Mouse (Mus musculus): ENCODE data around the gene Spg11.
"Not testable (repeated sequence)": the region's sequence is repeated elsewhere in the genome, so short reads cannot be mapped to it uniquely, and the experiment has no call there.

Spg11 gene

DNA sequence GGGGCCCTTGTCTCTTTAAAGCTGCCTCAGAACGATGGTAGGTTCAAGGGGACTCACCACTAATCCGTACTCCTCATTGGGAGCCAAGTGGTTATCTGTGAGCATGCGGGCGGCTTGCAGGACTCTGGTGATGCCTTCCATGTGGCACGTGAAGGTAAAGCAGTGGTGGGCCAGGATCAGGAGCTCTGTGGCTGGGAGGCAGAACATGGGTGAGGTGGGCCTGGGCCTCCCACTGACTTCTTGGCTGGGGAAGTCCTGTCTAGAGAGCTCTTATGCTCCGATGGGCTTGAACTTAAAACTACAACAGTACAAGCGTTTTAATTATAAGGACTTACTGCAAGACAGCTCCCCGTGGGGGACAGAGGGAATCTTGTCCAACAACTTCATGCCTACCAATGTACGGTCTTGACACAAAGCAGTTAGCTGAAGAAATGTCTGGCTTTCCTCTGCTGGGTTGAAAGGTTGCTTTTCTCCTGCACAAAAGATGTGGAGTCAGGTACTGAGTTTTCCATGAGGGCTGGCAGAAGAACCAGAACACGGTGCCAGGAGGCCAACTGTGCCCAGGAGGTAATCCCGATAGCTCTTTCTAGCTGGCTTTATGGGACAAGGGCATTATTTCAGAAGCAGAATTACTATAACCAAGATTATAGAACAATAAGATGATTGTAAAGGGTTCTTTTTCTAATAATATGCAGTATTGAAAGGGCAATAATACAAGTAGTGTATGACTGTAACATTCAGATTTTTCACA lies 58.6 kb downstream of the Spg11 start:
- DNase-seq = no peak

DNA sequence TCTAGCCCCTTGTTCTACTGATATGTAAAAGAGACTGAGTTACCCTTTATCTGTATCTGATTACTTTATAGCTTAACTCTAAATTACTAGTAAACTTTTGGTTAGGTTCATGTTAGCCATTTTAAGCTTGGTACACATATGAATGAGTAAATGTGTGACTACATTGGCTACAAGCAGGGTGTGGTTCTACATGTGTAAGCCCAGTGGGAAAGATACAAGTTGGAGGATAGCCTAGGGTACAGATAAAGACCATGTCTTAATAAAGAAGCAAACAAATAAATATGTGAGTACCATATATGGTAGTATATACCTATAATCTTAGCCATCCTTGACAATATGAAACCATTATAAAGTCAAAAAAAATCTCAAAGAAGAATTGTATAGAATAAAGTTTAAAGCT lies 74.3 kb downstream of the Spg11 start:
- no peak for DNase-seq

DNA sequence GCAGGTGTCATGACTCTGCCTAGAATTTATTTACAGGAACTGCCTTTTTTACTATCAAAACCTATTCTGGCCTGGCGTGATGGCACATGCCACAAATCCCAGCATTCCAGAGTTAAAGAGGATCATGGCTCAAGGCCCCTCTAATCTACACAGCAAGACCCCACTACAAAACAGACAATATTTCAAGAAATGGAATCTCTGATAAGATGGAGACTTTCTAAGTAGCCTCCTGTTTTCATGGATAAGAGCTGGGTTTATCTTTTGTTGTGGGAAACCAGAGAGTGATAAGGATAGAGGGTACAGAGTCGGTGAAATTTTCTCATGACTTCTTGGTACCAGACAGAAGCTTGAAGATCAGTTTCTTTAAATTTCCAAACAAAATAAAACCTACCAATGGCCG lies 82.1 kb downstream of the Spg11 start:
- DNase-seq = no peak

DNA sequence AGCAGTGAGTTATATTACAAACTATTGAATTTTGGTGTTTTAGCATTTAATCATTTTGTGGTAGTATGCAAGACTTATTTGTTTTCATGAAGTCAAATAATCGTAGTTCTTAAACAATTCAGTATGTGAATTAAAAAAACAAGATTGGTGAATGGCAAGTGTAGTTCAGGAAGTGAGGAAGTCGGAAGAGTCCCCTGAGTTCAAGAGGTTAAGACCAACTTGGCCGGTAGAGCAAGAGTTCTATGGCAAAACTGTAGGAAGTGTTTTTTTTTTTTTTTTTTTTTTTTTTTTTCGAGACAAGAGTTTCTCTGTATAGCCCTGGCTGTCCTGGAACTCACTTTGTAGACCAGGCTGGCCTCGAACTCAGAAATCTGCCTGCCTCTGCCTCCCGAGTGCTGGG lies 86.2 kb downstream of the Spg11 start:
- DNase-seq = no peak

DNA sequence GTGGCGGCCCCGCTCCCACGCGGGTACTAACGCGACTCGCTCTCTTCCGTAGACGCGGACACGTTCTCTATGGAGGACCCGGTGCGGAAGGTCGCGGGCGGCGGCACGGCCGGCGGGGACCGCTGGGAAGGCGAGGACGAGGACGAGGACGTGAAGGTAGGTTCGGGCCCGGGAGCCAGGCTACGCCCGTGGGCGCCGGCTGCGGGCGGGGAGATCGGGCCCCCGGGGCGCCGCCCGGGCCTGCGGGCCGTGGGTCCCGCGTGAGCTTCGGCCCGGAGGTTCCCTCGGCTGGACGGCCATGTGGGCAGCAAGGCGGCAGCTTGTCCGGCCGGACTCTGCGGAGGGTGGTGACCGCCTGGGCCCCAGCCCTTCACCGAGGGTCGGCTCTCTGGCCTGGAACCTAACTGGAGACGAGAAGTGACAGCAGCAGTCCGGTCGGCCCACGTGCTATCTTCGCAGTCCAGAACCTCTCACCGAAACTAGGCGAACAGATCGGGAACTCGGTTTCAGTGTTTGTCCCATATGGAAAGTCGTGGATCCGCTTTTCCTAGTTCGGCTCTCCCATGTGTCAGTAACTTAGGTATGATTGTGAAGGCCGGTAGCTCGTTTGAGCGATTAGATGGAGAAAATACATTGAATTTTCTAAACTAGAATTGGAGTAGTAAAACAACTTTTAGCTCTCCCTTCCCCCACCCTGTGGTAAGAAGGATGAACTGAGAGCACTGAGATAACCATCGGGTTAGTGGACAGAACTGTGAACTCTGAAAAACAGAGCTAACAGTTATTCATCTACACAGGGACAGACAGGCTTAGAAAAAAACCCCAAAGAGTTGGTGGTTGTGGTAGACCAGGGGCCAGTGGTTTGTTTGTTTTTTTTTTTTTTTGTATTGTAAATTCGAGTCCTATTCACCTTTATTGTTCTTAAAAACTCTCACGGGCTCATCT lies 89.2 kb downstream of the Spg11 start:
- DNase-seq = peak; percentile 26

DNA sequence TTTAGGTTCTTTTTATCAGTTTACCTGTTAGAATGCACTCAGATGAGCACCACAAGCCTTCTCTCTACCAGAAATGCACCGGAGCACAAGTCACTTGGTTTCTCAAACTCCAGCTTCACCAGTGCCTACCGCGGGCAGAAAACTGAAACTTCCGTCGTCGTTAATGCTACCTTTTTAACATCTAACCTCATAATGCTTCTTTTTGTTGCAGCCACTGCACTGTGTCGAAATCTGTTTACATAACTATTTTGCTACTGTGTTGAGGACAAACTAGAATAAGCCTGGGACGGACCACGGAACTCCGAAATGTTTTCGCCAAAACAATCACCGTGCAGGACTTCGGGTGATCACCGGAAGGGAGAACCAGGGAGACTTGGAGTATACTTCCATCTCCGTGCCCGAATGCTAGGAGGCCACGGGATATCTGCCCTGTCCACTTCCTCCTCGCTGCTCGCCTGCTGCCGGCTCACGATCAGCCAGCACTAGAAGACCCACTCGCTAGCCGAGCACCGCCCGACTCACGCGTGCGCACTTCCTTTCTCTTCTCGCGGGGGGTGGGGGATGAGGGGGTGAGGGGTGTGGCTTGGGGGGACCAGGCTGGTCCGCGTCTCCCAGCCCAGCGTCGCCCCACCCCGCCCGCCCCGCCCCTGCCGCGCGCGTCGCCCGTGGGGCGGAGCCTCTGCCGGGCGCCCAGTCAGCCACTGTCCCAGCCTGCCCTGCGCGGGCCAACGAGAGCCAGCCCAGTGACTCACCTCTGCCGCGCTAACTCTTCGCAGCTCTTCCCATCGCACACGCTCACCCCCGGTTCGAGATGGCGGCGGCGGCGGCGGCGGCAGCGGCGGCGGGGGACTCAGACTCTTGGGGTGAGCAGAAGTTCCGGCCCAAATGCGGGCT lies 90.1 kb downstream of the Spg11 start, which contains the start of gene Eif3j1:
TSS of gene Eif3j1 (plus strand) at position 685 of the 894 bp plus-strand sequence.
- peak; percentile 92 for DNase-seq

DNA sequence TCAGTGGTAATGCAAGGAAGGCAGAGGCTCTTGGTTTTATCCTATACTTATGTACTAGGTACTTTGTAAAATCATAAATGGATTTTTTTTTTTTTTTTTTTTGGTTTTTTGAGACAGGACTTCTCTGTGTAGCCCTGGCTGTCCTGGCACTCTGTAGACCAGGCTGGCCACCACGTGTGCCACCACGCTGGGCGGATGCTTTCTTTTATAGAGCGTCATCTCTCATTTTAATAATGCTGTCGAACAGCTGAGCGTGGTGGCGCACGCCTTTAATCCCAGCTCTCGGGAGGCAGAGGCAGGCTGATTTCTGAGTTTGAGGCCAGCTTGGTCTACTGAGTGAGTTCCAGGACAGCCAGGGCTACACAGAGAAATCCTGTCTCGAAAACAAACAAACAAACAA lies 91.1 kb downstream of the Spg11 start:
- DNase-seq = not testable (repeated sequence)

DNA sequence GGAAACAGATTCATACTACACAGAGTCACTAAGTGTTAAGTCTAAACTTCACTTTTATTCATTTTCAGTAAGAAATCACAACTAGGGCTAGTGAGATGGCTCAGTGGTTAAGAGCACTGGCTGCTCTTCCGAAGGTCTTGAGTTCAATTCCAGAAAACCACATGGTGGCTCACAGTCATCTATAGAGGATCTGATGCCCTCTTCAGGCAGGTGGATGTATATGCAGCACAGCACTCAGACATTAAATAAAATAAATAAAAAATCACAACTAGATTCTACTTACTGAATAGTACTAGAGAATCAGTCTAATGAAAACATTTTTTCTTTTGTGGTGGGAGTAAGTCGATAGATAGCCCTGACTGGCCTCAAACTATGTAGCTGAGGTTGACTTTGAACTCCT lies 95.9 kb downstream of the Spg11 start:
- DNase-seq = no peak

DNA sequence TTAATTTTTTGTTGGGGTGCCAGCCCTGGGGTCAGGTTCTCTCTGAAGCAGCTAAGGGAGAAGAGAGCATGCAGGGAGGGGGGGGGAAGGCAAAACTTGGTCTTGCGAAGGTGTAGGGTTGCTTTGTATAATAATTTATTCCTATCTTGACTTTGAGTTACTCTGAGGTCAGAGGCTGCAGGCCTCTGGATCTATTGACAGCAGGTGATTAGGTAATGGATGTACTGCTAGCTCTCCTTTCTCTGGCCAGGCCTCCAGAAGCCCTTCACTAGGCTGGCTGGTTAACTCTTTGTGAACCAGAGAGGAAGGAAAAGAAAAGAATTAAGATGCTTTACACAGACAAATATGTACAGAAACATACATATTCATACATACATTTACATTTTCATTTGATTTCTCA lies 99.5 kb downstream of the Spg11 start:
- no peak for DNase-seq

DNA sequence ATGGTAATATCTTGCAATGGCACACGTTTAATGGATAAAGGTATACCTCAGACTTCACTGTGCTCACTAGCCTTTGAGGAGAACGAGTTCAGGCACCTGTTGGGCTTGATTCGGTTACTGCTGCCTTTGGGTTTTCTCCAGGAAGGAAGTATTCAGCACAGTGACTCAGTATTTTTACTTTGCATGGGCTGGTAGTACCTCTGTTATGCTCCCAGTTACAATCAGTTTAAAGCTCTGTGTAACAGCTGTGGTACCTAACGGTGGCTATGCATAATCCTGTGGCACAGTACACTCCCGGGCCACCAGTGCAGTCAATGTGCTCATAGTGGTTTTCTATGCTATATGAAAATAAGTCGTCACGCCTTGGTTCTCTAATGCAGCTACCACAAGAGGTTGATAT lies 106.7 kb downstream of the Spg11 start:
- DNase-seq = no peak

DNA sequence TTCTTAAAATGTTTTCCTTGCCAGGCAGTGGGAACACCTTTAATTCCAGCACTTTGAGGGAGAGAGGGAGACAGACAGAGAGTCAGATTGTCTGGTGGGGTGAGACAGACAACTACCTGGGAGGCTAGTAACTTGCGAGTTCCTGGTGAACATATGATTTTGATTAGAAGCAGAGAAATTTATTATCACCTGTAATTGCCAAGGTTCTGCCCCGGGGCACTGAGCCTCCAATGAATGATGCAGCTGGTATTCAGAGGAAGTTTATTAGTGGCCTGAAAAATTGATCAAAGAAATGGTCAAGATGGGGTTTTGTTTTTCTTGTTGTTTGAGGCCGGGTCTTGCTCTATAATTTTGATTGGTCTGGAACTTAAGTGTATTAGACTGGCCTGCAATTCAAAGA lies 109.4 kb downstream of the Spg11 start:
- no peak for DNase-seq

All from right cerebral cortex, adult 18-20 months (tissue).